Mouse (Mus musculus): Measurements from ENCODE around the gene Tex21. TPM values are rescaled to one million over a fixed set of nuclear protein-coding genes. Genes with fewer than 3 reads are reported as not detected.

Tex21 gene
- total and polyA plus RNA-seq, 3 experiments, result 4.4 to 6.7 TPM; not detected in 1

DNA sequence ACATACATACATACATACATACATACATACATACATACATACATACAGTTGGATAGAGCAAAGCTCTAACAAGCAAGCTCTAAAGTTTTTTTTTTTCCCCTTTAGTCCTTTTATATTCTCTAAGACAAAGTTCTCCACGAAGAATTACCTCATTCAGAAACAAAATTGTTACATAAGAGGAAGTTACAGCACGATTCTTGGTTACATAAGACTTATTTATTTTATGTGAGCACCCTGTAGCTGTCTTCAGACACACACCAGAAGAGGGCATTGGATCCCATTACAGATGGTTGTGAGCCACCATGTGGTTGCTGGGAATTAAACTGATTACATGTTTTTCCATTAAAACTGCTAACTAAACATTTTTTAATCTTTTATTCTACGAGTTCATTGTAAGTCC is 52.0 kb downstream of the Tex21 start:
- Histone ChIP-seq H3K4me1 (ENCODE audit: control insufficient read depth in 1 of 2, insufficient read depth in 2 of 2, low read length in 2 of 2) (peaks cover 0 to 3% of the 10 kb centered on the region in 2 experiments; a peak in 1 of 4 replicates), H3K4me3 (ENCODE audit: control insufficient read depth in 1 of 2, insufficient read depth in 1 of 2, low read depth in 2 of 2, low read length in 2 of 2) (no peak overlapping the region), H3K9me3 (replicated peaks; ENCODE audit: insufficient read depth, low read length) (no peaks in the 10 kb centered on the region), H3K79me2 (ENCODE audit: control insufficient read depth, insufficient read depth, low read length, poor library complexity) (no peaks in the 10 kb centered on the region), H3K9ac (ENCODE audit: control insufficient read depth, low read depth, low read length, poor library complexity, severe bottlenecking) (no peak overlapping the region), H3K36me3 (ENCODE audit: control insufficient read depth in 1 of 2, insufficient read depth in 2 of 2, low read length in 2 of 2) (no peaks in the 10 kb centered on the region; a peak in 1 of 4 replicates), H3K27me3 (ENCODE audit: control insufficient read depth in 1 of 2, insufficient read depth in 2 of 2, low read length in 2 of 2) (no peaks in the 10 kb centered on the region), H3K27ac (ENCODE audit: control insufficient read depth, low read depth, low read length) (no peak overlapping the region)
- DNase-seq (ENCODE audit: low read depth, low spot score), result peak; percentile 56
- TF ChIP-seq SMC3 (IDR thresholded peaks at IDR 0.05; ENCODE audit: low read depth, low read length) (no peak; the same call in 1 of the 2 replicates), MYC (IDR thresholded peaks at IDR 0.05; ENCODE audit: low read depth, low read length) (no peak), NRF1 (IDR thresholded peaks at IDR 0.05; ENCODE audit: insufficient read depth, low read depth, low read length, poor library complexity, severe bottlenecking) (no peak), NELFE (IDR thresholded peaks at IDR 0.05; ENCODE audit: low read depth, low read length) (no peak), RCOR1 (IDR thresholded peaks at IDR 0.05; ENCODE audit: low read depth, low read length) (no peak), KAT2A (conservative IDR thresholded peaks at IDR 0.05; ENCODE audit: low read depth, low read length) (no peak), CHD2 (IDR thresholded peaks at IDR 0.05; ENCODE audit: low read length) (no peak), TAL1 (IDR thresholded peaks at IDR 0.05; ENCODE audit: low read length) (no peak), USF1 (IDR thresholded peaks at IDR 0.05; ENCODE audit: low read depth, low read length) (no peak), ETS1 (IDR thresholded peaks at IDR 0.05; ENCODE audit: low read depth, low read length) (peak; percentile 68), POLR2AphosphoS5 (IDR thresholded peaks at IDR 0.05; ENCODE audit: borderline replicate concordance, low read depth, low read length) (no peak), POLR2A (IDR thresholded peaks at IDR 0.05; ENCODE audit: control insufficient read depth in 1 of 2, insufficient read depth in 1 of 2, low read depth in 1 of 2, low read length in 2 of 2, poor library complexity in 1 of 2) (no peak), MAFK (IDR thresholded peaks at IDR 0.05; ENCODE audit: borderline replicate concordance, low read depth, low read length) (peak; percentile 19; the same call in 1 of the 2 replicates), CTCF (IDR thresholded peaks at IDR 0.05 in 2 of 3, conservative IDR thresholded peaks at IDR 0.05 in 1 of 3; ENCODE audit: control insufficient read depth in 1 of 3, insufficient read depth in 1 of 3, low read depth in 2 of 3, low read length in 3 of 3, poor library complexity in 1 of 3, severe bottlenecking in 1 of 3) (peak in 1 of 3 experiments; percentile 38; a peak in 2 of 6 replicates), MEF2A (IDR thresholded peaks at IDR 0.05; ENCODE audit: extremely low read depth, insufficient replicate concordance, low read depth, low read length, poor library complexity, severe bottlenecking) (no peak), JUND (IDR thresholded peaks at IDR 0.05; ENCODE audit: low read depth, low read length) (no peak), MAX (IDR thresholded peaks at IDR 0.05; ENCODE audit: low read length) (no peak), MXI1 (IDR thresholded peaks at IDR 0.05; ENCODE audit: low read depth, low read length) (0 out of 2 replicates have a peak, but pooled peaks have one; percentile 27)

DNA sequence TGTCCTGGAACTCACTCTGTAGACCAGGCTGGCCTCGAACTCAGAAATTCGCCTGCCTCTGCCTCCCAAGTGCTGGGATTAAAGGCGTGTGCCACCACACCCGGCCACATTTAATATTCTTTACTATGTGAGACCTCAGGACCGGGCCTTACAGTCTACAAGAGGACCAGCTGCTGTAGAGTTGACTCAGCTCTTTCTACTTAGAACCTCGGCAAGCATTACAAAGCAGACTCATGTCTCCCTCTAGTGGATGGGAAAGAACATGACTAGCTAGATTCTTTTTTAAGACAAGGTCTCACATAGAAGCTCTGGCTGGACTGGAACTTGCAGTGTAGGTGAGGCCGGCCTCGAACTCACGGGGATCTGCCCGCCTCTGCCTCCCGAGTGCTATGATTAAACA is 55.6 kb downstream of the Tex21 start:
- Histone ChIP-seq H3K27ac (ENCODE audit: control insufficient read depth, low read depth, low read length) (no peak overlapping the region), H3K27me3 (ENCODE audit: control insufficient read depth in 1 of 2, insufficient read depth in 2 of 2, low read length in 2 of 2) (no peaks in the 10 kb centered on the region), H3K9me3 (replicated peaks; ENCODE audit: insufficient read depth, low read length) (no peaks in the 10 kb centered on the region), H3K79me2 (ENCODE audit: control insufficient read depth, insufficient read depth, low read length, poor library complexity) (no peaks in the 10 kb centered on the region), H3K4me3 (ENCODE audit: control insufficient read depth in 1 of 2, insufficient read depth in 1 of 2, low read depth in 2 of 2, low read length in 2 of 2) (no peak overlapping the region), H3K4me1 (ENCODE audit: control insufficient read depth in 1 of 2, insufficient read depth in 2 of 2, low read length in 2 of 2) (peaks cover 10% of the 10 kb centered on the region in 2 experiments), H3K9ac (ENCODE audit: control insufficient read depth, low read depth, low read length, poor library complexity, severe bottlenecking) (no peak overlapping the region; the same call in 1 of the 2 replicates), H3K36me3 (ENCODE audit: control insufficient read depth in 1 of 2, insufficient read depth in 2 of 2, low read length in 2 of 2) (peaks cover 0 to 8% of the 10 kb centered on the region in 2 experiments; a peak in 2 of 4 replicates)
- peak; percentile 78 for DNase-seq (ENCODE audit: low read depth, low spot score)
- no peak for TF ChIP-seq USF1 (IDR thresholded peaks at IDR 0.05; ENCODE audit: low read depth, low read length)
- TF ChIP-seq SMC3 (IDR thresholded peaks at IDR 0.05; ENCODE audit: low read depth, low read length), result peak; percentile 55
- TF ChIP-seq ZNF384 (IDR thresholded peaks at IDR 0.05; ENCODE audit: low read depth, low read length), result peak; percentile 88
- no peak for TF ChIP-seq MAX (IDR thresholded peaks at IDR 0.05; ENCODE audit: low read length)
- no peak for TF ChIP-seq POLR2AphosphoS2 (IDR thresholded peaks at IDR 0.05; ENCODE audit: low read length)
- no peak for TF ChIP-seq HCFC1 (IDR thresholded peaks at IDR 0.05; ENCODE audit: low read depth, low read length)
- no peak for TF ChIP-seq TCF12 (IDR thresholded peaks at IDR 0.05; ENCODE audit: low read depth, low read length)
- no peak for TF ChIP-seq TAL1 (IDR thresholded peaks at IDR 0.05; ENCODE audit: low read length)
- no peak for TF ChIP-seq POLR2AphosphoS5 (IDR thresholded peaks at IDR 0.05; ENCODE audit: borderline replicate concordance, low read depth, low read length)
- peak; percentile 62 for TF ChIP-seq RAD21 (IDR thresholded peaks at IDR 0.05; ENCODE audit: low read depth, low read length)
- TF ChIP-seq MEF2A (IDR thresholded peaks at IDR 0.05; ENCODE audit: extremely low read depth, insufficient replicate concordance, low read depth, low read length, poor library complexity, severe bottlenecking), result no peak
- TF ChIP-seq CTCF (IDR thresholded peaks at IDR 0.05 in 2 of 3, conservative IDR thresholded peaks at IDR 0.05 in 1 of 3; ENCODE audit: control insufficient read depth in 1 of 3, insufficient read depth in 1 of 3, low read depth in 2 of 3, low read length in 3 of 3, poor library complexity in 1 of 3, severe bottlenecking in 1 of 3), result peak; percentile 8 to 59 (median 37); a peak in 3 of 6 replicates
- no peak for TF ChIP-seq UBTF (IDR thresholded peaks at IDR 0.05; ENCODE audit: borderline replicate concordance, insufficient read depth, low read depth, low read length)
- TF ChIP-seq POLR2A (IDR thresholded peaks at IDR 0.05; ENCODE audit: control insufficient read depth in 1 of 2, insufficient read depth in 1 of 2, low read depth in 1 of 2, low read length in 2 of 2, poor library complexity in 1 of 2), result no peak
- TF ChIP-seq MAZ (IDR thresholded peaks at IDR 0.05; ENCODE audit: low read depth, low read length), result no peak
- TF ChIP-seq RCOR1 (IDR thresholded peaks at IDR 0.05; ENCODE audit: low read depth, low read length), result no peak
- TF ChIP-seq GATA1 (IDR thresholded peaks at IDR 0.05; ENCODE audit: low read depth, low read length), result no peak
- TF ChIP-seq MAFK (IDR thresholded peaks at IDR 0.05; ENCODE audit: borderline replicate concordance, low read depth, low read length), result peak; percentile 90
- no peak for TF ChIP-seq CHD1 (IDR thresholded peaks at IDR 0.05; ENCODE audit: low read depth, low read length)
- peak; percentile 27; the same call in 1 of the 2 replicates for TF ChIP-seq SIN3A (IDR thresholded peaks at IDR 0.05; ENCODE audit: low read length)
- 0 out of 2 replicates have a peak, but pooled peaks have one; percentile 27 for TF ChIP-seq MYC (IDR thresholded peaks at IDR 0.05; ENCODE audit: low read depth, low read length)
- TF ChIP-seq NELFE (IDR thresholded peaks at IDR 0.05; ENCODE audit: low read depth, low read length), result no peak

Measured in MEL (cell line).